8 mouse cellular contexts compared by ENCODE assay signal in genomic region chr9:121107643-121108042, GRCm38 (mm10).
DNase-seq lines count a peak whose midpoint lies in the region; ATAC-seq and TF ChIP-seq lines count a peak whose summit lies in the region.

No protein-coding gene starts in this region.

- TF ChIP-seq CTCF in left cerebral cortex, adult 2 months (IDR thresholded peaks at IDR 0.05): no peak

- no peak overlapping the region for H3K4me3 ChIP-seq in forebrain, embryonic 14.5 days (ENCODE audit: low read depth, low read length)
- no peak overlapping the region for H3K4me3 ChIP-seq in left cerebral cortex, adult 2 months

- H3K4me1 ChIP-seq in forebrain, embryonic 14.5 days (ENCODE audit: control insufficient read depth, insufficient read depth, low read length): peaks cover 13% of the 10 kb centered on the region

- intact Hi-C loops in heart, postnatal 36 days (cut with DNase I): no loop called here
- intact Hi-C loops in left cerebral cortex, adult 2 months (cut with DNase I): no loop called here

- ATAC-seq in forebrain, embryonic 14.5 days: peak; percentile 89
- no peak for ATAC-seq in monocyte, adult 5-6 weeks (replicated peaks; ENCODE audit: insufficient number of reproducible peaks, low FRiP score, low TSS enrichment, poor library complexity, severe bottlenecking)

- no peak overlapping the region for H3K9ac ChIP-seq in forebrain, embryonic 14.5 days (ENCODE audit: low read length)

- H3K36me3 ChIP-seq in forebrain, embryonic 14.5 days (ENCODE audit: control insufficient read depth, insufficient read depth, low read length): no peaks in the 10 kb centered on the region

- H3K27ac ChIP-seq in forebrain, embryonic 14.5 days (ENCODE audit: low read depth, low read length): peak overlapping the region; percentile 63; the same call in 1 of the 2 replicates
- no peak overlapping the region for H3K27ac ChIP-seq in left cerebral cortex, adult 2 months

- DNase-seq in adrenal gland, postnatal 14 days: peak; percentile 48
- DNase-seq in adrenal gland, adult 8-10 months: no peak
- peak; percentile 84 for DNase-seq in MN1 (ENCODE audit: low spot score)
- DNase-seq in forebrain, embryonic 14.5 days (ENCODE audit: low spot score): peak; percentile 95
- DNase-seq in heart, postnatal 36 days: peak; percentile 63 to 65
- peak; percentile 26 to 49 for DNase-seq in left cerebral cortex, adult 2 months (ENCODE audit: extremely low spot score in 1 of 2, low spot score in 2 of 2)
- DNase-seq in testis, postnatal 14 days (ENCODE audit: low spot score): no peak

- no peak overlapping the region for H3K4me2 ChIP-seq in forebrain, embryonic 14.5 days (ENCODE audit: low read length)

- 29% methylated on average over 5 of the region's 5 CpGs for WGBS in forebrain, embryonic 14.5 days

- H3K9me3 ChIP-seq in forebrain, embryonic 14.5 days (replicated peaks; ENCODE audit: control insufficient read depth, low read length): no peaks in the 10 kb centered on the region

- no peaks in the 10 kb centered on the region for H3K27me3 ChIP-seq in forebrain, embryonic 14.5 days (replicated peaks; ENCODE audit: control insufficient read depth, insufficient read depth, low read length)

Comparison
In these comparisons a context has a peak if more than half of its experiments do, and no peak if none do; other contexts are left out.
1. DNase-seq: peak in adrenal gland, postnatal 14 days (single experiment), MN1 (single experiment), forebrain, embryonic 14.5 days (single experiment), heart, postnatal 36 days (2 of 2) and left cerebral cortex, adult 2 months (2 of 2); none in adrenal gland, adult 8-10 months (single experiment) and testis, postnatal 14 days (single experiment).